Mouse (Mus musculus) erythroid progenitor cell, adult 5-6 weeks (primary cell): ENCODE results near the gene Il12rb1. TPM values are rescaled to one million over a fixed set of nuclear protein-coding genes. Genes with fewer than 3 reads are reported as not detected.

ENCODE experiments used
- ATAC-seq: replicated peaks from 2 replicates; pipeline ENCODE4 v1.8.0; 2016; ENCODE audit warnings: moderate number of reproducible peaks, mild to moderate bottlenecking, moderate TSS enrichment, inconsistent platforms; ENCODE audit not compliant: poor library complexity, low FRiP score, severe bottlenecking
- total RNA-seq, 2 experiments: library from RNA; stranded (forward) in 1 of 2; stranded (reverse) in 1 of 2; fragments of 150-400 nt in 1 of 2; fragments of 186-747, 209-891 nt in 1 of 2; gene quantifications; 2 replicates each; pipeline versions ENCODE4 v1.2.3 to v1.2.4; 2015 to 2017; ENCODE audit warnings: low replicate concordance in 2 of 2

Il12rb1 gene
- total RNA-seq, 2 experiments from 2014 or later, result 0.53 to 0.84 TPM

- no peak for ATAC-seq
Measured at GRCm38 (mm10) chr8:70866566-70866965, 58.3 kb downstream of the Il12rb1 start.

GRCm38 (mm10) chr8:70868559-70869198 is 60.4 kb downstream of the Il12rb1 start:
- ATAC-seq, result peak; percentile 42

GRCm38 (mm10) chr8:70869199-70869571 is 60.9 kb downstream of the Il12rb1 start:
- ATAC-seq, result no peak

GRCm38 (mm10) chr8:70869601-70870041 is 61.4 kb downstream of the Il12rb1 start:
- ATAC-seq, result peak; percentile 46

Other genes with a start within 250 kb of the Il12rb1 start
- 5.8 and 15.9 TPM in 2 replicates for gene Isyna1, start 214.1 kb upstream of the Il12rb1 start, total RNA-seq (2015; ENCODE audit: low replicate concordance)
- 2.5 and 8.0 TPM in 2 replicates for gene Isyna1, start 214.1 kb upstream of the Il12rb1 start, total RNA-seq (2017; ENCODE audit: low replicate concordance)
- 9.0 and 13.0 TPM in 2 replicates for gene Ssbp4, start 199.6 kb upstream of the Il12rb1 start, total RNA-seq (2015; ENCODE audit: low replicate concordance)
- 18.1 and 30.6 TPM in 2 replicates for gene Ssbp4, start 199.6 kb upstream of the Il12rb1 start, total RNA-seq (2017; ENCODE audit: low replicate concordance)
- 2.5 and 11.7 TPM in 2 replicates for gene Lrrc25, start 192.3 kb upstream of the Il12rb1 start, total RNA-seq (2015; ENCODE audit: low replicate concordance)
- 2.3 and 3.5 TPM in 2 replicates for gene Lrrc25, start 192.3 kb upstream of the Il12rb1 start, total RNA-seq (2017; ENCODE audit: low replicate concordance)
- not detected in 2 replicates for gene Gdf15, start 176.0 kb upstream of the Il12rb1 start, total RNA-seq (2015; ENCODE audit: low replicate concordance)
- gene Gdf15, start 176.0 kb upstream of the Il12rb1 start, total RNA-seq (2017; ENCODE audit: low replicate concordance), result not detected in 2 replicates
- gene Pgpep1, start 148.1 kb upstream of the Il12rb1 start, total RNA-seq (2015; ENCODE audit: low replicate concordance), result 0.36 and 6.3 TPM in 2 replicates
- gene Pgpep1, start 148.1 kb upstream of the Il12rb1 start, total RNA-seq (2017; ENCODE audit: low replicate concordance), result under 0.01 and 3.0 TPM in 2 replicates
- 86.5 and 93.1 TPM in 2 replicates for gene Lsm4, start 135.2 kb upstream of the Il12rb1 start, total RNA-seq (2015; ENCODE audit: low replicate concordance)
- 38.4 and 57.6 TPM in 2 replicates for gene Lsm4, start 135.2 kb upstream of the Il12rb1 start, total RNA-seq (2017; ENCODE audit: low replicate concordance)
- 26.7 and 36.0 TPM in 2 replicates for gene Jund, start 109.5 kb upstream of the Il12rb1 start, total RNA-seq (2015; ENCODE audit: low replicate concordance)
- 21.1 and 32.0 TPM in 2 replicates for gene Jund, start 109.5 kb upstream of the Il12rb1 start, total RNA-seq (2017; ENCODE audit: low replicate concordance)
- gene Iqcn, start 105.0 kb upstream of the Il12rb1 start, total RNA-seq (2015; ENCODE audit: low replicate concordance), result not detected in 2 replicates
- gene Iqcn, start 105.0 kb upstream of the Il12rb1 start, total RNA-seq (2017; ENCODE audit: low replicate concordance), result not detected in 2 replicates
- not detected in 2 replicates for gene Gm3336, start 89.9 kb upstream of the Il12rb1 start, total RNA-seq (2015; ENCODE audit: low replicate concordance)
- not detected in 2 replicates for gene Gm3336, start 89.9 kb upstream of the Il12rb1 start, total RNA-seq (2017; ENCODE audit: low replicate concordance)
- 0.72 and 0.84 TPM in 2 replicates for gene Pde4c, start 84.7 kb upstream of the Il12rb1 start, total RNA-seq (2015; ENCODE audit: low replicate concordance)
- not detected in 2 replicates for gene Pde4c, start 84.7 kb upstream of the Il12rb1 start, total RNA-seq (2017; ENCODE audit: low replicate concordance)
- gene Rab3a, start 53.8 kb upstream of the Il12rb1 start, total RNA-seq (2015; ENCODE audit: low replicate concordance), result 7.1 TPM in 1 of 2 replicates, not detected in the other
- 2.2 and 4.9 TPM in 2 replicates for gene Rab3a, start 53.8 kb upstream of the Il12rb1 start, total RNA-seq (2017; ENCODE audit: low replicate concordance)
- gene Mpv17l2, start 47.5 kb upstream of the Il12rb1 start, total RNA-seq (2015; ENCODE audit: low replicate concordance), result 16.9 and 31.0 TPM in 2 replicates
- 5.1 and 30.4 TPM in 2 replicates for gene Mpv17l2, start 47.5 kb upstream of the Il12rb1 start, total RNA-seq (2017; ENCODE audit: low replicate concordance)
- 3.8 and 5.4 TPM in 2 replicates for gene Pik3r2, start 31.7 kb upstream of the Il12rb1 start, total RNA-seq (2015; ENCODE audit: low replicate concordance)
- 7.3 and 8.0 TPM in 2 replicates for gene Pik3r2, start 31.7 kb upstream of the Il12rb1 start, total RNA-seq (2017; ENCODE audit: low replicate concordance)
- gene Mast3, start 3.4 kb upstream of the Il12rb1 start, total RNA-seq (2015; ENCODE audit: low replicate concordance), result 13.4 and 14.4 TPM in 2 replicates
- 2.7 and 3.0 TPM in 2 replicates for gene Mast3, start 3.4 kb upstream of the Il12rb1 start, total RNA-seq (2017; ENCODE audit: low replicate concordance)
- 35.0 and 62.9 TPM in 2 replicates for gene Arrdc2, start 31.3 kb downstream of the Il12rb1 start, total RNA-seq (2015; ENCODE audit: low replicate concordance)
- 27.3 and 54.3 TPM in 2 replicates for gene Arrdc2, start 31.3 kb downstream of the Il12rb1 start, total RNA-seq (2017; ENCODE audit: low replicate concordance)
- gene Kcnn1, start 54.8 kb downstream of the Il12rb1 start, total RNA-seq (2015; ENCODE audit: low replicate concordance), result not detected in 2 replicates
- gene Kcnn1, start 54.8 kb downstream of the Il12rb1 start, total RNA-seq (2017; ENCODE audit: low replicate concordance), result 0.26 TPM in 1 of 2 replicates, not detected in the other
- 18.0 and 20.9 TPM in 2 replicates for gene Ccdc124, start 65.5 kb downstream of the Il12rb1 start, total RNA-seq (2015; ENCODE audit: low replicate concordance)
- 23.8 and 26.6 TPM in 2 replicates for gene Ccdc124, start 65.5 kb downstream of the Il12rb1 start, total RNA-seq (2017; ENCODE audit: low replicate concordance)
- gene Slc5a5, start 84.3 kb downstream of the Il12rb1 start, total RNA-seq (2015; ENCODE audit: low replicate concordance), result not detected in 2 replicates
- 0.13 TPM in 1 of 2 replicates, not detected in the other for gene Slc5a5, start 84.3 kb downstream of the Il12rb1 start, total RNA-seq (2017; ENCODE audit: low replicate concordance)
- gene Rpl18a, start 89.0 kb downstream of the Il12rb1 start, total RNA-seq (2015; ENCODE audit: low replicate concordance), result 2,088 and 2,332 TPM in 2 replicates
- gene Rpl18a, start 89.0 kb downstream of the Il12rb1 start, total RNA-seq (2017; ENCODE audit: low replicate concordance), result 517 and 689 TPM in 2 replicates
- gene Map1s, start 97.5 kb downstream of the Il12rb1 start, total RNA-seq (2015; ENCODE audit: low replicate concordance), result 4.2 and 6.1 TPM in 2 replicates
- 1.8 and 3.7 TPM in 2 replicates for gene Map1s, start 97.5 kb downstream of the Il12rb1 start, total RNA-seq (2017; ENCODE audit: low replicate concordance)